Mouse (Mus musculus): ENCODE measurements around the gene Pitpnm3. TPM values are rescaled to one million over a fixed set of nuclear protein-coding genes. Genes with fewer than 3 reads are reported as not detected.
"Not testable (repeated sequence)": the region's sequence is repeated elsewhere in the genome, so short reads cannot be mapped to it uniquely, and the experiment has no call there.

The Pitpnm3 gene
- 10 to 100 TPM; 20.9 to 25.5 TPM for total RNA-seq (2021)

DNA sequence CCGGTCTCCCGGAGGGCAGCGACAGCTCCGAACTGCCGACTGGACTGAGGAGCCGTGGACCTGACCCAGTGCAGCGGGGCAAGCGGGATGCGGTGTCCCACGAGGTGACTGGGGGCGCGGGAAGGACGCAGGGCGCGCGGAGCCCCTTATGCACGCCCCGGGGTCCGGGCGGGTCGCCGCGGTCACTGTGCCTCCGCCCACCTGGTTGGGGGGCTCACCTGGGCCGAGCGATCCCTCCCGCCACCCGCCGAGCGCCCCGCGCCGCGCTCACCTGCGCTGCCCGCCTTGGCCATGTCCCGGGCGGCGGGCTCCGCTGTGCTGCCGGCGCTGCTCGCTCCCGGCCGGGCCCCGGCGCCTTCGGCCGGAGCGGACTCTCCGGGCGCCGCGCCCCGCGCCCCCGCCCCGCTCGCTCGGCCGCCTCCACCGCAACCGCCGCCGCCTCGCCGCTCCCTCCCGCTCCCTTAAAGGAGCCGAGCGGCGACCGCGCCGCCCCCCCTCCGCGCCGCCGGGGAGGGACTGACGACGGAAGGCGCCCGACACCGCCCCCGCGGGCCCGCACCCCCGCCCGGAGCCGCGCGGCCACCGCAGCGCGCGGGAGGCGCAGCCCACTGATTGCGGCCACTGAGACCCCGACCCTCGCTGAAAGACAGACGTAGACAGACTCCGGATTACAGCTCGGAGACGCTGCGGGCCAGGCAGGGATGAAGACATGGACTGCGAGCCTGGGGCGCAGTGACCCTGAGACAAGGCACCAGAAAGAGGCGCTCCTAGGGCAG is at the start of gene Pitpnm3:
Gene Pitpnm3, minus strand, starts transcription at position 396 of the 776 bp plus-strand sequence.
- intact Hi-C loops (cut with DNase I): no loop called here
- no peak for DNase-seq

GRCm38 (mm10) chr11:72184252-72184651 is 48.7 kb upstream of the Pitpnm3 start:
- intact Hi-C loops (cut with DNase I): no loop called here
- DNase-seq: no peak

- no peak for DNase-seq
- intact Hi-C loops (cut with DNase I): no loop called here
Observed at GRCm38 (mm10) chr11:72181136-72181535, 45.6 kb upstream of the Pitpnm3 start.

DNA sequence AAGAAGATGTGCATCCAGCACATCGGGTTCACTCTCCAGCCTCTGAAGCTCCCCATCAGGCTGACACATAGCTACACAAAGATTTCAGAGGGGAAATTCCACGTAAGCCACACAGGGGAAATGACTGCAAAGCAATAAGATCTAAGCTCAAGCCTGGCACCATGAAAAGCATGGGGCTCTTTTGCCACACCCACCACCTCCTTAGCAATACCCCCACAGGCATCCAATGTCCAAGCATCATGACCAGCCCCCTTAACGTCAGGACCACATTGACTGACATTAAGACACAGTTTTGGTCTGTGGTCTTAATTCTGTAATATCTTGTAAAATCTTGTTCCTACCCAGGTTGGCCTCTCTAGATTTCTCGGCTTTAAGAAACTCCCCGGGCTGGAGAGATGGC is 45.0 kb upstream of the Pitpnm3 start:
- intact Hi-C loops (cut with DNase I): no loop called here

DNA sequence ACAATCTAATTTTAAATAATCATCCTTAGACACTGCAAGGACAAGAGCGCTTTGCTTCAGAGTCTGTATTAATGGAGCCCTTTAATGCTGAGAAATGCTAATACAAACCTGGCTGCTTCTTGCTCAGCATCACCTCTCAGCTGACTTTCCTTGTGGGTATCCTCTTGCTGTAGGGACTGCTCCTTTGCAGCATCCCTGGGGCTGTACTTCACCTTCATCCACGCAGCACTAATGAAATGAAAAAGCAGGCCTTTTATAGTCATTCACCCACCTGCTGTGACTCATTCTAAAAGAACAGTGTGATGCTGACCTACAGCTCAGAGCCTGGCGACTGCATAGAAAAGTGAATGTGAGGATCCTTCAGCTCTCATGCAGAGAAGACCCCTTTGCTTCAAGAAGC is 41.0 kb upstream of the Pitpnm3 start:
- intact Hi-C loops (cut with DNase I): no loop called here
- no peak for DNase-seq

More for the DNA sequence above, 45.0 kb upstream of the Pitpnm3 start:
- DNase-seq: no peak

GRCm38 (mm10) chr11:72175966-72176365 is 40.4 kb upstream of the Pitpnm3 start:
- intact Hi-C loops (cut with DNase I): no loop called here
- DNase-seq: no peak

- intact Hi-C loops (cut with DNase I): no loop called here
- no peak for DNase-seq
Observed at GRCm38 (mm10) chr11:72174721-72175120, 39.1 kb upstream of the Pitpnm3 start.

DNA sequence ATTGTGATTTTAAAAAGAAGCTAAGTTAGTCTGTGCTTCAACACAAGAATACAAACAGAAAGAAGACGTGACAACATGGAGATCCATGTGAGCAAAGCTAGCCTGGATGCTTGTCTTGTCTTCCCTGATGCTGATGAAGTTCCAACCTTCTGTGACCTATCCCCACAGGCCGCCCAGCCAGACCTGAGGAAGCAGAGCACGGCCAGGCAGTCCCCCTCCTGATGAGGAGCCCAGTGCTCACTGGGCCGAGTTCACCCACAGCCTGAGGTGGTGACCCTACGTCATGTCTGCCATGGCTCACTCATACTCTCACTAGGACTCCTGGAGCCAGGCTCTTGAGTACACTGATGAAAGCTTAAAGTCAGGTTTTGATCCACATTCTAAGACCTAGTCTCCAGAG is 37.9 kb upstream of the Pitpnm3 start:
- no peak for DNase-seq
- intact Hi-C loops (cut with DNase I): no loop called here

DNA sequence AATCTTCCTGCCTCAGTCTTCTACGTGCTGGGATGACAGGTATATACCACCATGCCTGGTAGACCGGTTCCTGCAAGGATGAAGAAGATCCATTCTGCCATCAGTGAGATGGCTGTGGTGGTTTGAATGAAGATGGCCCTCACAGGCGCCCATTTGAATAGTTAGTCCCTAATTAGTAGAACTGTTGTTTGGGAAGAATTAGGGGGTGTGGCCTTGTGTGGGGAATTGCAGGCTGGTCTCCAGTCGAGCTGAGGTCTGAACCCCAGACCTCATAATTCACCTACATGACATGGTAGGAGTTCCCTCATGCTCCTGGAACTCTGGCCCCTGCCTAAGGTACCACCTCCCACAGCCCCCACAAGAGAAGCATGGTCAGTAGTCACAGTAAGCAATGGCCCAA is 36.3 kb upstream of the Pitpnm3 start:
- DNase-seq; intact Hi-C loops (cut with DNase I): not testable (repeated sequence)

- intact Hi-C loops (cut with DNase I): no loop called here
- no peak for DNase-seq
Observed at GRCm38 (mm10) chr11:72169871-72170270, 34.3 kb upstream of the Pitpnm3 start.

DNA sequence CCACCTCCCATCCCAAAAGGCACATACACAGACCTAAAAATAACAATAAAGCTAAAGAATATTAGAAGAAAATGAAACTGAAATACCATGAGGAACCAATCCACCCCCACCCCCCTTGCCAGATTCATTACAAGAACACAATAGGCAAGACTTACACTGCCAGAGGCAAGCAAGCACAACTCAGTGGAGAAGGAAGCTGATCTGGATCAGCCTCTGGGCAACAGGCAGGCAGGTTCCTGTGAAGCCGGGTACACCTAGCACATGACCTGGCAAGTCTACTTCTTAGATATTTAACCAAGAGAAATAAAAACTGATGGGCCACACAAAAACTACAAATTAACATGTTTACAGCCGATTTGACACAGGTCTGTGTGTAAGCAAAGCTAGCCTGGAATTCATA is 27.6 kb upstream of the Pitpnm3 start:
- DNase-seq: no peak
- intact Hi-C loops (cut with DNase I): no loop called here

- DNase-seq: no peak
- intact Hi-C loops (cut with DNase I): loop anchor here (5.0 kb wide), 1 partner anchor 104 kb away; no protein-coding TSS in a partner anchor
Observed at GRCm38 (mm10) chr11:72156624-72157023, 21.0 kb upstream of the Pitpnm3 start.

DNA sequence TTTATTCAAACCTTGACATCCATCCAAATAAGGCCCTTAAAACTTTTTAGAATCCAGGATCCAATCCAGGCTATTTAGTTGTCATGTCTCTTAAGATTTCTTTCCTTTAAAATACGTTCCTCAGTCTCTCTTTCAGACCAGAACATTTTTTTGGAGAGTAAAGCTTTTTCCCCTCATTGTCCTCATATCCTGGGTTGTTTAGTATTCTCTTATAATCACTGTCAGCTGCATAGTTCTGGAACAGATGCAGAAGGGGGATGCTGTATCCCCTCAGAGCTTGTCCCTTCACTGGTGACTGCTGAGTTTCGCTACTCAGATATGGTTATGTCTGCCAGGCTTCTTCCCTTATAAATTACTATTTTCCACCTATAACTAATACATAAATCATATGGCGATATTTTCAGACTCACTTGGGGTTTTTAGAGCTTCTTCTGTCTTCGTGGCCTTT is 20.4 kb upstream of the Pitpnm3 start:
- no peak for DNase-seq

DNA sequence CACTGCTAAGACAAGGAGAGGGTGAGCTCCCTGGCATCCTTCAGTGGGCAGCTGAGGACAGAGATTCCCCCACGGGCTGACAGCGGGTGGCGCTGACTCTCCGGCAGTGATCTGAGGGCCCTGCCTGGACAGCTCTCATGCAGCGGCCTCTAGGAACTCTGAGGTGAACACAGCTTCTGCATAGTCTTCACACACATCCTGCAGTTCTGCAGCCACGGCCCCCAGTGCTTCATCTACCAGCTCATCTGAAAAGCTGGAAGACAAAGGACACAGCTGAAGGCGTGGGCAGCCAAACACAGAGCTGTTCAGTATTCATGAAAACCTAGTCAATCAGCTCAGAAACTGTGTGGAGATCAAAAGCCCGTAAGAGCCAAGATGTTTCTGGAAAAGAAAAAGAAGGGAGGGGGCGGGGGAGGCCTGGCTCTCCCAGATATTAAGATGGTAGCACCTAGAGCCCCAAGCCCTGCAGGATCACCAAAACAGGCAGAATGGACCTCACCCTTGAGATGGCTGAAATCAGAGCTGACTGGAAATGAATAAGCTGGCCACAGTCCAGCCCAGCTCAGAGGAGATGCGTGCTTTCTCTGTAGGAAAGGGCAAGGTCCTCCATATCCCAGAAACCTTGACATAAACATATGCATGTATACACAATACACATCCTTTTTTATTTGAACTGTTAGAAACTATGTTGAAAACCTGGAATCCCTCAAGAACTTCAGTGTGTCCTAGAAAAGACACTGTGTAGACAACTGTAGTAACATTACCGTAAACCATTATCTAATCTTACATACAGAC is 19.8 kb upstream of the Pitpnm3 start:
- intact Hi-C loops (cut with DNase I): loop anchor here (5.0 kb wide), 1 partner anchor 103 kb away; no protein-coding TSS in a partner anchor
- no peak for DNase-seq

More for the DNA sequence above, 20.4 kb upstream of the Pitpnm3 start:
- intact Hi-C loops (cut with DNase I): loop anchor here (5.0 kb wide), 1 partner anchor 104 kb away; no protein-coding TSS in a partner anchor

DNA sequence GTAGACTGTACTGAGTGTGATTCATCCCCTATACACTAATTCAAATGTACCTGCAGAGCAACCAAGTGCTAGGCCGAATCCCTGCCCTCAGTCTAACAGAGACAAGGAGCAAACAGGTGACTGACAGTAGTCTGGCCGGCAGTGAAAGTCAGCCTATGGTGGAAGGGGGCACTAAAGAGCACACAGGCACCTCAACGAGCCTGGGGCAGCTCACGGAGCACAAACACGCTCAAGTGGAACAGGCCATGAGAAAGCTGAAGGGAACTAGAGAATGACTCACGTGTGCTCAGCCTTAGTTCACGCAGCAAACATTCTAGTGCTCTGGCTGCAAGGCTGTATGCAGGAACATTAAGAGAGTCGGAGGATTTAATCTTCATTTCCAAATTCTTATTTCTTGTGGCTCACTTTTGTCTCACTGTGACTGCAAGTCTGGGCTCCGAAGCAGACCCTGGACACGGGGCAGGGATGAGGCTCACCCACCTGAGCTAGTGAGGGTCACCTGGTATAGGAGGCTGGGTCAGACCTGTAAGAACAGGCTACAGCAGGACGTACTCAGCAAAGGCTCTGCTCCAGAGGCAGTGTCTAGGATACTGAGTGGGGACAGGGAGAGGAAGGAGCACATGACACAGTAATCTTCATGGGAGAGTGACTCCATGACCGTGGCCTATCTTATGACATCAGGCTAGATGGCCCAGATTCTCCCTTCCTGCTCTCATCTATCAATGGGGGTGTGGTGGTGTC is 17.7 kb upstream of the Pitpnm3 start:
- no peak for DNase-seq
- intact Hi-C loops (cut with DNase I): no loop called here

GRCm38 (mm10) chr11:72151120-72151519 is 15.5 kb upstream of the Pitpnm3 start:
- intact Hi-C loops (cut with DNase I): no loop called here
- DNase-seq: no peak

GRCm38 (mm10) chr11:72147910-72148309 is 12.3 kb upstream of the Pitpnm3 start:
- intact Hi-C loops (cut with DNase I): no loop called here
- DNase-seq: no peak

DNA sequence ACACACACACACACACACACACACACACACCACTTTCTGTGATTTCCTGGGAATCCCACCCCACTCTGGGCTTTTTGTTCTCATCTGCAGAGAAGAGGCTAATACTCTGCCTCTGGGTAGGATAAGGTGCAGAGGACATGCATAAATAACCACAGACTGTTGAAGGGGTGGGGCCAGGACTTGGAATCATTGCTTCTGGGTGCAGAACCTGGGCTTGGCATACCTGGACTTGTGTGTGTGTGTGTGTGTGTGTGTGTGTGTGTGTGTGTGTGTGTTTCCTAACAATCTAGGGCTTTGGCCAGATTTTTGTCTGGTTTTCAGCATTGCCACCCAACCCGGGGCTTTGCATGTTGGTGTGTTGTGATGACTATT is 10.3 kb upstream of the Pitpnm3 start:
- intact Hi-C loops (cut with DNase I): no loop called here
- DNase-seq: no peak

DNA sequence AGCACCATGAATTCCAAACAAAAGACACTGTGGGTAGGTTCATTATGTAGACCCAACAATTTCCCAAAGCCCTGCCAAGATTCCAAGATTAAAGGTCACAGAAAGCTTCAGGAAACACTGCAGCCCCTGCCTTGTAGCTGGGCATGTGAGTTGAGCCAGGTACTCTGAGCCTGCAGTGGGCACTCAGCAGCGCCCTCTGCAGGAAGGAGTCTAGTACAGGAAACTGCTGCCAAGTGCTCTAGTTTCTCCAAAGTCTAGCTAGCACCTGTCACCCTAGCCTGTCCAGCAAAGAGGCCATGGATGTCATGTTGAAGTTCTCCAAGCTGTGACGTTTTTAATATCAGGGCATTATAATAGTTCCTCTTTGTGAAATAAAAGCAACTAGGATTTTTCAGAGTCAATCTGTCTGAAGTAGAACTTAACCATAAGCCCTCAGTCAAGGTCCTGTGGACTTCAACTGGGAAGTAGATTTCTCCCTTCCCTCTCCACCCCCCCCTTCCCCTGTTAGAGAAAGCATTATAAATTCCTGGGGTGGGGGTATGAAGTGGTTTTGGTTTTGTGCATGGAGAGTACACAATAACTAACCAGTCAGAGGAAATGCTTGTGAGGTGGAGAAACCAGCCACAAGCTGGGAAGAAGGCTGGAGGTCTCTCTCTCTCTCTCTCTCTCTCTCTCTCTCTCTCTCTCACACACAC is 9.8 kb upstream of the Pitpnm3 start:
- intact Hi-C loops (cut with DNase I): no loop called here
- DNase-seq: no peak

GRCm38 (mm10) chr11:72142889-72143288 is 7.3 kb upstream of the Pitpnm3 start:
- intact Hi-C loops (cut with DNase I): loop anchor here (5.0 kb wide), 1 partner anchor 91 kb away; no protein-coding TSS in a partner anchor
- DNase-seq: no peak
